Mouse (Mus musculus) testis, adult 2 months (tissue): Measurements from ENCODE around the gene Pcca.

ENCODE experiments used
- CTCF ChIP-seq: fragments of 200-500 bp; IDR thresholded peaks from 2 replicates; pipeline ENCODE4 v1.5.1; 2012; ENCODE audit warnings: low read depth, mild to moderate bottlenecking, inconsistent platforms, low read length, moderate library complexity; ENCODE audit not compliant: control insufficient read depth, insufficient read depth, insufficient replicate concordance
- POLR2A ChIP-seq: fragments of 200-500 bp; IDR thresholded peaks from 2 replicates; pipeline ENCODE4 v1.6.1; 2012; ENCODE audit warnings: low read depth, mild to moderate bottlenecking, inconsistent platforms, low read length, moderate library complexity; ENCODE audit not compliant: control insufficient read depth

DNA sequence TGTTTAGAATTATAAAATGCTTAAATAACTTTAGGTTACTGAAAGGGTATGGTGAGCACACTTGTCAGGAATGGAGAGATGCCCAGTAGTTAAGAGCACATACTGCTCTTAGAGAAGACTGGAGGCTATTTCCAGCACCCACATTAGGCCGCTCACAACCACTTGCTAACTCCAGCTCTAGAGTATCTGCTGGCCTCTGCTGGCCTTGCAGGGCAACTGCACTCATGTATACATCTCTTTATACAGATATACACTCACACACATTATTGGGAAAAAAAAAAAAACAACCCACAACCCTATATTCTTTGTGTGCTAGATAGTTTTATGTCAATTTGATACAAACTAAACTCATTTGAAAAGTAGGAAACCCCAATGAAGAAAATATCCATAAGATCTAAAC, 217.4 kb downstream of the Pcca start:
- TF ChIP-seq CTCF, result no peak
- TF ChIP-seq POLR2A, result no peak
